Mouse (Mus musculus) G1E (cell line): Measurements from ENCODE around the gene Adcyap1r1.

Experiments used
- CTCF ChIP-seq: IDR thresholded peaks from 2 replicates; pipeline ENCODE4 v1.5.1; 2012; ENCODE audit warnings: low read depth, low read length, inconsistent platforms, mixed read lengths
- GATA1 ChIP-seq: IDR thresholded peaks from 2 replicates; pipeline ENCODE4 v1.6.1; 2012; ENCODE audit warnings: borderline replicate concordance, low read length, inconsistent platforms, mixed read lengths
- GATA2 ChIP-seq: IDR thresholded peaks from 2 replicates; pipeline ENCODE4 v1.6.1; 2012; ENCODE audit warnings: low read depth, low read length, inconsistent platforms, borderline replicate concordance

GRCm38 (mm10) chr6:55470691-55471090 lies 18.9 kb downstream of the Adcyap1r1 start:
- TF ChIP-seq CTCF (no peak), GATA2 (no peak), GATA1 (no peak)
